Mouse (Mus musculus) adrenal gland, postnatal 25 days (tissue): Measurements from ENCODE around the gene St3gal4. TPM values are rescaled to one million over a fixed set of nuclear protein-coding genes. Genes with fewer than 3 reads are reported as not detected.

ENCODE experiments used
- DNase-seq: peaks from one replicate; pipeline ENCODE4 v3.0.0; 2021; ENCODE audit warnings: mixed read lengths
- total RNA-seq: library from RNA; stranded (reverse); gene quantifications from 2 replicates; pipeline ENCODE4 v1.2.3, GENCODE M21; 2021

Gene St3gal4
- total RNA-seq, 1 experiment from 2014 or later = 39.8 TPM

DNA sequence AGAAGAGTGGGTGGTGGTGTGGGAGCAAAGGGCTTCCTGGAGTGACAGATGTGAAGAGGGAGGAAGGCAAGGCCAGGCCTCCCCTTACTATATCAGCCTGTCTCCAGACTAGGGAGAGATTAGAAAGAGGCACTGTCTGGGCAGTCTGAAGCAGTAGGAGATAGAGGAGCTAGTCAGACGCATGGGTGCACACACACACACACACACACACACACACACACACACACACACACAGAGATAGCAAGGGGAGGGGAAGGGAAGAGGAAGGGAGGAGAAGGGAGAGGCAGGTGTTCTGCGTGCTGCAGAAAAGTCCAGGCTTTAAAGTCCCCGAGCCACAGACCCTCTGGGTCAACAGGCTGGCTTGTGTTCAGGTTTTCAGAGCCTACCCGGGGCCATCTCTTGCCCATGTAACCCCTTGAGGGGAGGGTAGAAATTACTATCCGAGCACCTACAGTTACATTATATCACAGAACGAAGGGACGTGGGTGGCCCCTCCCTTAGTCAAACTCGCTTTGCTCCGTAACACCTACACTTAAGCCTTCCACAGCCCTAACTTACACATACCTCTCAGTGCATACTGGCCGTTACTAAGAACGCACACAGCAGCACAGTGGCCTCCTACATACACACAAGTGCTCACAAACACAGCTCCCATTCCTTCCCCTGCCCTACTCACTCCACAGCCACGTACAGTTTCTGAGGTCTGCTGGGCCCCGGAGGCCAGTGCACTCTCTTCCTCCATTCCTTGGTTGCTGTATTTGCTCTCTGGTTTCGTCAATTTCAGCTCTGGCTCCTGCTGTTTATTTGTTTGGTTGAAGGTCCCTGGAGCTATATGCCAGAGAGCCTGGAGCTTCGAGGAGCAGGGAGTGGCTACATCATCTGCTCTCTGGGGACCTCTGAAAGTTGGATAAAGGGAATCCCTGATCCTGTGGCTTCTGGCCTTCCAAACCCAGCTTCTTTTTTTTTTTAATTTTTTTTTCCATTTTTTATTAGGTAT is 12.9 kb downstream of the St3gal4 start:
- no peak for DNase-seq

DNA sequence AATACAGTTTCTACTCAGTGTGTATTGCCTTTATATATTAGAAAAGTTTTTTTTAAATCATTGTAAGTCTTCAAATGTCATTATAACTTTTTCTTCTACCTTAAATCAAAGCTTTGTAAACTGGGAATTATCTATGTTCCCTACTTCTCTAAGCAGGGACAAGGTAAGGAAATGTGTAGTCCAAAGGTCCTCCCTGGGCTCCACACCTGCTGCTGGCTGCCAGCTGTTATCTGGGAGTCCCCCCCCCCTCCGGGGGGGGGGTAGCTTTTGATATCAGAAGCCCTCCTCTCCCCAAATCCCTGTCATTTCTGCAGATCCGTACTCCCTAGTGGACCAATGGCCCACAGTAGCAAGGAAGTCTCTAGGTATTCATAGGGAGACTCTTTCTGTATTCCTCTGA is 13.6 kb downstream of the St3gal4 start:
- DNase-seq = no peak

DNA sequence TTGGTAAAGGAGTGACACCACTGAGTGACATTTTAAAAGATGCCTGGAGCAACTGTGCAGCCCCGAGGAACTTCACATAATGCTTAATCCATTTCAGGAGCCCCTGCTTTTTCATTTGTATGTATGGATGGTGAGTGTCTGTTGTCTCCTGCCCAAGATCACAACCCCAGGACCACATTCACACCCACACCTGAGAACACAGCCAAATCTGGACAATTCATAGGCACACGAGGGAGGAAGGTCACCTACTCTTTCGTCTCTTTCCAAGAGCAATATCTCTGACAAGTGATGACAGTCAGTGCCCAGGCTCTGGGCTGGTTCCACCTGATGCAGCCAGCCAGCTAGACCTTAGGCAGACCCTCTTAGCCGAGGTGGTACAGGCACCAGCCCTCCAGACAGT is 14.4 kb downstream of the St3gal4 start:
- no peak for DNase-seq

DNA sequence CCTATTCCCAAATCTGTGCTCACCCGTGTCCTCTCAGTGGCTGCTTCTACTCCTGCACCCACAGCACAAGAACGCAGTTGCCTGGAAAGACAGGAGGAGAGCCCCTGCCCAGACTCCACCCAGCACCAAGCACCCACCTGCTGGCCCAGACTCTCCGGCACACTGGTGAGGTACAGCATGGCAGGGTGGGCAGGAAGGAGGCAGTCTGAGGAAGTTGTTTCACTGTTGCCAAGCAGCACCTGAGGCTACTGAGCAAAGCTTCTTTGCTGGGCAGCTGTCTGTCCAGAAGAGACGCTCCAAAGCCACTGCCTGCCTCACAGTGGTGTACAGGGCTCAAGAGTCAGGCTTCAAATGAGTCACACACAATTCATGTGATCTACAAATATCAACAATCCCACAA is 20.3 kb downstream of the St3gal4 start:
- DNase-seq = no peak

DNA sequence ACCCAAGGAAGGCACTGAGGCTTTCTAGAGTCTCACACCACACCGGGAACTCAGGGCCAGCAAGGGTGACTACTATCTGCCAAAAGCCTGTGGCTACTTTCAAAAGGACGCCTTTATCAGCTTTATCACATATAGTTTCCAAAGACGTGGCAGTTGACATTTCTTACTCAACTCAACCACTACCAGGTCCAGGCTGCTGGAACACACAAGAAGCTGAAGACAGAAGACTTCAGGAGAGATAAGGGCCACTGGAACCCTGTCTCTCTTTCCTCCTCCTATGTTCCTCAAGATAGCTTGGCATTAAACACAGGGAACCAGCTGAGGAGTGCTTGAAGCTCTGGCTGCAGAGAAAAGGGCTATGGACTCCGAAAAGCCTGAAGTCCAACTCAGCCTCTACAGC is 21.2 kb downstream of the St3gal4 start:
- no peak for DNase-seq

- no peak for DNase-seq
Observed at GRCm38 (mm10) chr9:35095726-35096125, 23.3 kb downstream of the St3gal4 start.

DNA sequence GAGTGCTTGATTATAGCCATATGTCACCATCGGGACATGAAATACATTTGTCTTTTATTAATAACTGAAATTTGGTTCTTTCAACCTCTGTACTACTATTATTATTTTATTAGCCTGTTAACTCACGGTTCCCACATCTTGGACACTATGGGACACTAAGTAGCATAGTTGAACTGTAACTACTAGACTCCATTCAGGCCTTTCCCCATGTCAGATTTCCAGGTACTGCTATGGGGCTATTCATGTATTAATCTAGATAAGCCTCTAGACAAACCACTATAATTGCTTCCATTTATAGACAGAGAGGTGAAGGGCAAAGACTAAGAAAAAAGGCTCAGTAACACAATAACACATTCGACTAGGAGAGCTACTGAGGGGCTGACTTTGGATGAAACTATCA is 25.7 kb downstream of the St3gal4 start:
- DNase-seq = no peak

DNA sequence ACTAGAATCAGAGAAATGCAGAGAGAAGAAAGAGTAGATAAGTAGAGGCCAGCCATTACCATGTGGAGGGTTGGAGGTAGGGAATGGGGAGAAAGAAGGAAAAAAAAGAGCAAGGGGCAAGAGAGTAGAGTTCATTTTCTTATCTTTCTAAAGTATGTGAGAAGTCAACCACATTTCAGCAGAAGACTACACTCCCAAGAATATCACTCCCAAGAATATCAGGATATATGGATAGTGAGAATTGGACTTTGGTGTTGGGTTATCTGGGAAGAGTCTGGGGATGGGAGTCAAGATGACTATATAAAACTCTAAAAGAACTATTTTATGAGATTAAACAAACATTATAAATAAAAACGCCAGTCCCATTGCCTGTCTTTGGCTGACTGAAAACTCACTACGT is 26.2 kb downstream of the St3gal4 start:
- no peak for DNase-seq

- DNase-seq = no peak
Observed at GRCm38 (mm10) chr9:35061446-35061845, 57.6 kb downstream of the St3gal4 start.

DNA sequence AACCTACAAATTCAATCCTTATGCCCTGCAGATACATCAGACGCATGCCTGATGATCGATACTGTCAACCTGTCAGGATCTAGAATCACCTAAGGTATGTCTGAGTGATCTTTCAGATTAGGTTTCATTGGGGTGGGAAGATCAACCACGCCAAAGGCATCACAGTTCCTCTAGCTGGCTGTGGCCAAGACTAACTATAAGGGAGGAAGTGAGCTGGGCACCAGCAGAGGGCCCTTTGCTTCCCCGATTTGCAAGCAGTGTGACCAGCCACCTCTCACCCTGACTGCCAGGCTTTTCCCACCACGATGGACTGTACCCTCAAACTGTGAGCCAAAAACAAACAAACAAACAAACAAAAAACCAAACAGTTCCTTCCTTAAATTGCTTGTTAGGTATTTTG is 59.2 kb downstream of the St3gal4 start:
- DNase-seq = no peak

GRCm38 (mm10) chr9:35058596-35059354 is 60.3 kb downstream of the St3gal4 start:
- DNase-seq = peak; percentile 15

- DNase-seq = no peak
Observed at GRCm38 (mm10) chr9:35058186-35058585, 60.9 kb downstream of the St3gal4 start.

GRCm38 (mm10) chr9:35057631-35058030 is 61.4 kb downstream of the St3gal4 start:
- DNase-seq = no peak

DNA sequence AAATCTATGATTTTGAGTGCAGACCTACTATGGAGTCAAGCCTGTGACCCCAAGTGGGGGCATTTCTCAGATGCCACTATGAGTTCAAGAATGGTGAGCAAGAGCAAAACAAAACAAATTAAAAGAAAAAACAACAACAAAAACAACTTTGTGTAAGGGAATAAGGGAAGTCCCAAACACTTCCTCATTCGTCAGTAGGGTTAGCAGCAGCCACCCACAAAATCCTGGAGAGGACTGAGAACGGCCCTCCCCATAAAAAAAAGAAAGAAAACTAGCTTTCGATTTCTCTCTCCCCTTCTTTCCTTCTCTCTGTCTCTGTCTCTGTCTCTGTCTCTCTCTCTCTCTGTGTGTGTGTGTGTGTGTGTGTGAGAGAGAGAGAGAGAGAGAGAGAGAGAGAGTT is 62.5 kb downstream of the St3gal4 start:
- DNase-seq = no peak

GRCm38 (mm10) chr9:35055528-35056330 is 63.3 kb downstream of the St3gal4 start:
- no peak for DNase-seq

GRCm38 (mm10) chr9:35053669-35054068 is 65.4 kb downstream of the St3gal4 start:
- no peak for DNase-seq

DNA sequence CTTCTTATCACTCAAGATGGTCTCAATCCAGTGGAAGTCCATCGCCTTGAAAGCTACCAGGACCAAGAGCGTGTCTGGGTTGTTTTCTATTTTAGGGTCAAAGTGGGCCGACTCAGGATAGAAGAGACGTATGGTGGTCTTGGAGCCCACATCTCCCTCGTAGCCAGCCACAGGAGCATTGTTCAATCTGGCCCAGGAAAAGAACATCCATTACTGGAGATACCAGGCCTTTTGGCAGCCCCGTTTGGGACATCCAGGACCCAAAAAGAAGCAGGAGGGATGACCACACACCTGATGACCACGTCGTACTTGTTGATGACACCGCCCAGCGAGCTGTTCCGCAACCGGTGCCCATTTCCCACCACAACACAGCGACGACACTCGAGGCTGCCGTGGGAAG is 66.0 kb downstream of the St3gal4 start:
- DNase-seq = no peak

DNA sequence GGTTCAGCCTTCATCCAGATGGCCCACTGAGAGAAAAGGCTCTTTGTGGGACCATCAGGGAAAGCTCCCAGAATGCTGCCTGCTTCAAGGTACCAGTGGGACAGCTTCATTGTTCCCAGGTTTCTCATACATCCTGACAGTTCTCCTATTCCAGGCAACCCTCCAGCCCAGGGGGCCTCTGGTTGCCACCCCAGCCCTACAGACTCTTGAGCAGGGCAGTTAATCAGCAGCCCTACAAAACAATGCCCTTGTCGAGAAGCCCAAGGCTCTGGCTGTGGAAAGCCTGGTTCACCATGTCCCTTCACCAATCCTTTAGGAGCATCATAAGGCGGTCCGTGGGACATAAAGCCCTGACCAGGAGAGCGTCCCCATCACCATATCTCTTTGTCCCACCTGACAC is 66.4 kb downstream of the St3gal4 start:
- no peak for DNase-seq

- DNase-seq = no peak
Observed at GRCm38 (mm10) chr9:35051666-35052065, 67.4 kb downstream of the St3gal4 start.

DNA sequence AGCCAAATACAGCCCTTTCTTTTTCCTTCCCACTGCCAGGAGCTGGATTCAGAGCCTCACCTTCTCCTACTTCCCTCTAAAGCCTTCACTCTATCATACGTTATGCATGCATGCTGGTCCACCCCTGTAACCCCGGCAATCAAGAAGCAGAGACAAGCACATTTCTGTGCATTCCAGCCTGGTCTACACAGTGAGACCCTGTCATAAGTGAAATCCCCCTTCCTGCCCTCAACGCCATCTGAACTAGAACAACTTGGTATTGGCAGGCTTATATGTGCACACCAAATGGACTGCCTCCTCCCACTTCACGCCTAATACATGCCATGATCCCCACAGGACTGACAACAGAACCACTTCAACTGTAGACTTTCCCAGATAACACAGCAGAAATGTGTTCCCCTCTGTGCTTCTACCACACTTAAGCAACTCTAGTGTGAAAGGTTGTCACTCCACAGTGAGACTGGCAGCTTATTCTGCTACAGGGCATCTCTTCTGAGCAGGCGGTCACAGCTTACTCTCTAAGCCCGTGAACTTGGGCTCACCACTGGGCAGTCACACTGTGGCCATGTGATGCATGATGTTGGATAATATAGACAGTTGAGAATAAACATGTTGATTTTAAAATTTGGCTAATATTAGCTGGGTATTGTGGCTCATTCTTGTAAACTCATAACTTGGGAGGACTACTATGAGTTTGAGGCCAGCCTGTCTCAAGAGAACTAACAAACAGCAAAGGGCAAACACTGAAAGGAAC is 68.2 kb downstream of the St3gal4 start:
- no peak for DNase-seq

DNA sequence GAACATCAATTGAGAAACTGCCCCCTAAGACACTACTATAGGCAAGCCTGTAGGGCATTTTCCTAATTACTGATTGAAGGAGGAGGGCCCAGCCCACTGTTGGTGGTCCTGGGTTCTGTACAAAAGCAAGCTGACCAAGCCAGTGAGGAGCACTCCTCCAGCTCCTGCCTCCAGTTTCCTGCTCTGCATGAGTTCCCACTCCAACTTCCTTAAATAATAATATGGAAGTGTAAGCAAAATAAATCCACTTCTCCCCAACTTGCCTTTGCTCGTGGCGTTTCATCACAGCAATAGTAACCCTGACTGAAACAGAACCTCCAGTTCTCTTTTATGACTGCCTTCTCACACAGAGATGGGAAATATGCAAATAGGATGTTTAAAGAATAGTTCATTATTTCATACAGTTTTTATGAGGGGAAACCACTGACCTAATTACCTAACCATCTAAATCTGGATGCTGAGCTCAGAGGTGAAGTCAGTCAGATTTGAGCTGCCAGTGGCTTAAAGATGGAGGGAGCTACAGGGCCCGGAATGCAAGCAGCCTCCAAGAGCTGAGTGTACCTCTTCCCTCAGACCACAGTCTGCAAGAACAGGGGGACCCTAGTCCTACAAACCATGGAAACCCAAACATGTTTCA is 69.1 kb downstream of the St3gal4 start:
- DNase-seq = no peak
